Mouse (Mus musculus): ENCODE measurements around the gene Slc9a1.
A peak's percentile ranks its signal among the peaks of the same experiment; 100 is the strongest.

The Slc9a1 gene

DNA sequence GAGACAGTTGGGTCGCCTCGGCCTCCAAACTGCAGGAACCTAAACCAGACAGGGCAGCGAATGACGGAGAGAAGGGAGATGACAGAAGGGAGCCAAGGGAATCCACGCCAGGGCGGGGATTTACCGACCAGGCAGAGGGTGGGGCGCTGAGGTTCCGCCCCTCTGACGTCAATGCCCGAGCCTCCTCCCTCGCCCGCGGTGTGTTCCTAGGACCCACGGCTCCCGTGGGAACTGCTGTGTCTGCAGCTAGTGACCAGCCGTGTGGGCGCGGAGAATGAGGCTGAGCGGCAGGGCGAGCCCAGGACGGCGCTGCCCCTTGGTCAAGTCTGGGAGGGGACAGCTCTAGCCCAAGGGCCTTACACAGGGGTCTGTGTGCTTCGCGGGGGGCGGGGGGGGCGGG lies 98.6 kb downstream of the Slc9a1 start:
- ATAC-seq (ENCODE audit: insufficient number of reproducible peaks, low FRiP score, low TSS enrichment): peak; percentile 31; the same call in 1 of the 2 replicates

DNA sequence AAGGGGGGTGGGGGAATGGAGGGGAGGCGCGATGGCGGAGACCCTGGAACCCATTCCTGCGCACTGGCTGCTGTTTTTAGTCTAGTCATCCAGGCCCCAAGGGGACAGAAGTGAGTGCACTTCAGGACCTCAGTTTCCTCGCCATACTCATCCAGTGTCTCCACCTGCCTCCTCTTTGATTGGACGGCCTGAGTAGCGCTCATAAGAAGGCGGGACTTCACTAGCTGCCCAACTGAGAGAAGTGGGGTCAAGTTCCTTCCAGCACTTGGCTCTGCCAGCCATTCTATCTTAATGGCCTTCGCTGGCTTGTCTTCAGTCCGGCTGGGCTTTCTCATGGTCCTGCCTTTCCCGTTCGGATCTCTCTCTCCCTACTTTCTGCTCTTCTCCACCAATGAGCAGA lies 99.6 kb downstream of the Slc9a1 start:
- ATAC-seq (ENCODE audit: insufficient number of reproducible peaks, low FRiP score, low TSS enrichment): no peak

DNA sequence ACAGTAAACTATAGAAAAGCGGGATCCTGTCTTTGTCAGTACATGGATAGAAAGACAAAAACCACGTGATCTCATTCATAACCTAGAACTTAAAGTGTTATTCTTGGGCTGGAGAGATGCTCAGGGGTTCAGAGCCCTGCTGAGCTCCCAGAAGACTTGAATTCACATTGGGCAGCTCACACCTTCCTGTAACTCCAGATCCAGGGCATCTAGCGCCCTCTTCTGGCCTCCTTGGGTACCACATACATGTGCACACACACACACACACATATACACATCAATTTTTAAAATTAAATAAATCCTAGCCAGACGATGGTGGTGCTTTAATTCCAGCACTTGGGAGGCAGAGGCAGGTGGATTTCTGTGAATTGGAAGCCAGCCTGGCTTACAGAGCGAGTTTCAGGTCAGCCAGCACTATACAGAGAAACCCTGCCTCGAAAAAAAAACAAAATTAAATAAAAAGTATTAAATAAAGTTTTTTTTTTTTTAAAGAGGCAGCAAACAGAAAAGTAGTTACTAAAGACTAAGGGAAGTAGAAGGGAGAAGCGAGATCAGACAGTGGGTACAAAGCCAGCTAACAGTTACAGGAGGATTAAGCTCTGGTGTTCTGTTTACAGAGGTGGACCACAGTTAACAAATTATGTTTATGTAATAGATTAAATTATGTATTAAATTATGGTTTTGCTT lies 101.8 kb downstream of the Slc9a1 start:
- ATAC-seq (ENCODE audit: insufficient number of reproducible peaks, low FRiP score, low TSS enrichment): no peak

Data from cerebellum, adult (tissue).